Mouse (Mus musculus) liver, embryonic 12.5 days (tissue): ENCODE results near the gene Zfp658. TPM values are rescaled to one million over a fixed set of nuclear protein-coding genes. Genes with fewer than 3 reads are reported as not detected.

Experiments
- ATAC-seq: fragments of 200-750 bp; cut with Nextera tagmentation; 2 replicates; pipeline ENCODE4 v1.8.0; 2017; ENCODE audit warnings: moderate number of reproducible peaks, mild to moderate bottlenecking, moderate library complexity
- H3K27ac ChIP-seq: fragments of 300-500 bp; sonication (generic); 2 replicates; pipeline ENCODE4 v1.5.1; 2016; ENCODE audit warnings: mild to moderate bottlenecking
- H3K27me3 ChIP-seq: fragments of 300-500 bp; sonication (generic); replicated peaks from 2 replicates; pipeline ENCODE4 v1.6.1; 2016; ENCODE audit warnings: mild to moderate bottlenecking, moderate library complexity
- H3K36me3 ChIP-seq: fragments of 300-500 bp; sonication (generic); 2 replicates; pipeline ENCODE4 v1.6.1; 2016; ENCODE audit warnings: mild to moderate bottlenecking, moderate library complexity
- H3K4me1 ChIP-seq: fragments of 300-500 bp; sonication (generic); 2 replicates; pipeline ENCODE4 v1.6.1; 2016
- H3K4me2 ChIP-seq: fragments of 300-500 bp; sonication (generic); 2 replicates; pipeline ENCODE4 v1.6.1; 2016; ENCODE audit warnings: mild to moderate bottlenecking, moderate library complexity
- H3K4me3 ChIP-seq: fragments of 300-500 bp; sonication (generic); 2 replicates; pipeline ENCODE4 v1.5.1; 2016; ENCODE audit warnings: mild to moderate bottlenecking, moderate library complexity
- H3K9ac ChIP-seq: fragments of 300-500 bp; sonication (generic); 2 replicates; pipeline ENCODE4 v1.6.1; 2016; ENCODE audit warnings: mild to moderate bottlenecking, moderate library complexity
- H3K9me3 ChIP-seq: fragments of 300-500 bp; sonication (generic); replicated peaks from 2 replicates; pipeline ENCODE4 v1.6.1; 2016; ENCODE audit warnings: mild to moderate bottlenecking, moderate library complexity
- WGBS: fragments of 180-500 bp; shearing (Covaris S2); methylation state at CpG from one replicate; pipeline ENCODE4 v1.1.7; 2016; ENCODE audit not compliant: insufficient replicate concordance; 5-methylcytosine and 5-hydroxymethylcytosine counted together
- polyA plus RNA-seq: library from polyadenylated mRNA; unstranded; fragments of >200 nt; fragmentation: Nextera tagmentation; extraction: Ambion mirVana; gene quantifications from 2 replicates; pipeline ENCODE4 v1.2.1, GENCODE M21; 2016

The Zfp658 gene
- polyA plus RNA-seq, 1 experiment from 2014 or later = 0.46 TPM

GRCm38 (mm10) chr7:43547666-43548065, 14.4 kb upstream of the Zfp658 start:
- no peak overlapping the region for H3K4me3 ChIP-seq
- H3K4me1 ChIP-seq = no peaks in the 10 kb centered on the region
- no peak overlapping the region for H3K27ac ChIP-seq
- WGBS = 28% methylated on average over 5 of the region's 5 CpGs
- no peak overlapping the region for H3K9ac ChIP-seq
- H3K27me3 ChIP-seq = no peaks in the 10 kb centered on the region
- H3K9me3 ChIP-seq = no peaks in the 10 kb centered on the region
- no peaks in the 10 kb centered on the region for H3K36me3 ChIP-seq
- no peak overlapping the region for H3K4me2 ChIP-seq
- no peak for ATAC-seq

GRCm38 (mm10) chr7:43548206-43548605, 13.8 kb upstream of the Zfp658 start:
- no peaks in the 10 kb centered on the region for H3K27me3 ChIP-seq
- H3K9me3 ChIP-seq = no peaks in the 10 kb centered on the region
- H3K36me3 ChIP-seq = no peaks in the 10 kb centered on the region
- no peak for ATAC-seq
- H3K27ac ChIP-seq = no peak overlapping the region
- no peaks in the 10 kb centered on the region for H3K4me1 ChIP-seq
- WGBS = 59% methylated on average over 4 of the region's 4 CpGs
- no peak overlapping the region for H3K9ac ChIP-seq
- H3K4me3 ChIP-seq = no peak overlapping the region
- no peak overlapping the region for H3K4me2 ChIP-seq

- no peaks in the 10 kb centered on the region for H3K9me3 ChIP-seq
- ATAC-seq = no peak
- no peaks in the 10 kb centered on the region for H3K27me3 ChIP-seq
- H3K4me2 ChIP-seq = no peak overlapping the region
- WGBS = 31% methylated on average over 4 of the region's 4 CpGs
- H3K4me3 ChIP-seq = no peak overlapping the region
- 0 out of 2 replicates have a peak overlapping the region, but pooled peaks have one; percentile 14 for H3K27ac ChIP-seq
- H3K9ac ChIP-seq = no peak overlapping the region
- H3K4me1 ChIP-seq = no peaks in the 10 kb centered on the region
- no peaks in the 10 kb centered on the region for H3K36me3 ChIP-seq
Measured at GRCm38 (mm10) chr7:43553153-43553552, 8.9 kb upstream of the Zfp658 start.

GRCm38 (mm10) chr7:43554550-43554949, 7.5 kb upstream of the Zfp658 start:
- Histone ChIP-seq H3K27me3 (no peaks in the 10 kb centered on the region), H3K4me2 (no peak overlapping the region), H3K4me1 (no peaks in the 10 kb centered on the region), H3K27ac (no peak overlapping the region), H3K4me3 (no peak overlapping the region), H3K36me3 (no peaks in the 10 kb centered on the region), H3K9ac (no peak overlapping the region), H3K9me3 (no peaks in the 10 kb centered on the region)
- no peak for ATAC-seq
- WGBS = 10% methylated on average over 3 of the region's 3 CpGs

GRCm38 (mm10) chr7:43555351-43555750, 6.7 kb upstream of the Zfp658 start:
- no peaks in the 10 kb centered on the region for H3K36me3 ChIP-seq
- H3K9me3 ChIP-seq = no peaks in the 10 kb centered on the region
- no peak overlapping the region for H3K9ac ChIP-seq
- no peak overlapping the region for H3K27ac ChIP-seq
- no peak for ATAC-seq
- no peaks in the 10 kb centered on the region for H3K4me1 ChIP-seq
- H3K4me3 ChIP-seq = no peak overlapping the region
- H3K27me3 ChIP-seq = no peaks in the 10 kb centered on the region
- WGBS = 65% methylated on average over 5 of the region's 5 CpGs
- no peak overlapping the region for H3K4me2 ChIP-seq

GRCm38 (mm10) chr7:43556901-43557300, 5.2 kb upstream of the Zfp658 start:
- Histone ChIP-seq H3K9me3 (no peaks in the 10 kb centered on the region), H3K9ac (no peak overlapping the region), H3K4me1 (no peaks in the 10 kb centered on the region), H3K36me3 (no peaks in the 10 kb centered on the region), H3K27me3 (0 out of 2 replicates have a peak, but pooled peaks cover 4% of the 10 kb centered on the region), H3K4me3 (no peak overlapping the region), H3K27ac (no peak overlapping the region), H3K4me2 (no peak overlapping the region)
- ATAC-seq = no peak
- WGBS = 57% methylated on average over 1 of the region's 1 CpGs

- WGBS = 2% methylated on average over 10 of the region's 10 CpGs
Measured at GRCm38 (mm10) chr7:43562651-43563070, 605 bp downstream of the Zfp658 start.

GRCm38 (mm10) chr7:43563300-43563699, 1.2 kb downstream of the Zfp658 start:
- H3K4me2 ChIP-seq = peak overlapping the region; percentile 73; the same call in 1 of the 2 replicates
- H3K36me3 ChIP-seq = no peaks in the 10 kb centered on the region; the same call in 1 of the 2 replicates
- 38% methylated on average over 6 of the region's 6 CpGs for WGBS
- no peaks in the 10 kb centered on the region for H3K9me3 ChIP-seq
- no peaks in the 10 kb centered on the region for H3K4me1 ChIP-seq
- 0 out of 2 replicates have a peak, but pooled peaks cover 4% of the 10 kb centered on the region for H3K27me3 ChIP-seq
- no peak overlapping the region for H3K27ac ChIP-seq
- 0 out of 2 replicates have a peak overlapping the region, but pooled peaks have one; percentile 58 for H3K4me3 ChIP-seq
- H3K9ac ChIP-seq = no peak overlapping the region
- no peak for ATAC-seq

More at GRCm38 (mm10) chr7:43562651-43563070, 605 bp downstream of the Zfp658 start:
- H3K27me3 ChIP-seq = 0 out of 2 replicates have a peak, but pooled peaks cover 4% of the 10 kb centered on the region
- no peaks in the 10 kb centered on the region for H3K9me3 ChIP-seq
- H3K9ac ChIP-seq = peak overlapping the region; percentile 54
- no peak for ATAC-seq
- H3K4me1 ChIP-seq = no peaks in the 10 kb centered on the region
- H3K4me2 ChIP-seq = peak overlapping the region; percentile 73
- peak overlapping the region; percentile 58 for H3K4me3 ChIP-seq
- no peaks in the 10 kb centered on the region; the same call in 1 of the 2 replicates for H3K36me3 ChIP-seq
- H3K27ac ChIP-seq = no peak overlapping the region

GRCm38 (mm10) chr7:43571216-43571615, 9.2 kb downstream of the Zfp658 start:
- no peak for ATAC-seq
- Histone ChIP-seq H3K4me3 (no peak overlapping the region), H3K27me3 (no peaks in the 10 kb centered on the region), H3K27ac (no peak overlapping the region), H3K4me1 (no peaks in the 10 kb centered on the region), H3K9me3 (no peaks in the 10 kb centered on the region), H3K4me2 (no peak overlapping the region), H3K9ac (no peak overlapping the region), H3K36me3 (peaks cover 14% of the 10 kb centered on the region)
- WGBS = 69% methylated on average over 2 of the region's 2 CpGs

- Histone ChIP-seq H3K4me1 (peaks cover 17% of the 10 kb centered on the region), H3K4me3 (peak within 1 kb of the TSS; percentile 75), H3K36me3 (peaks cover 12% of the 10 kb centered on the region), H3K27me3 (no peaks in the 10 kb centered on the region), H3K27ac (peak within 1 kb of the TSS; percentile 78), H3K9me3 (no peaks in the 10 kb centered on the region), H3K4me2 (peak within 1 kb of the TSS; percentile 88), H3K9ac (peak within 1 kb of the TSS; percentile 70)
- ATAC-seq = peak; percentile 91
- WGBS = under 1% methylated on average over 37 of the region's 37 CpGs
Measured at GRCm38 (mm10) chr7:43579440-43580171, 17.6 kb downstream of the Zfp658 start, which contains the start of gene Zfp719. Gene Zfp719 (plus strand): TSS chr7:43579610.

- ATAC-seq = no peak
- H3K9me3 ChIP-seq = no peaks in the 10 kb centered on the region
- peaks cover 19% of the 10 kb centered on the region for H3K36me3 ChIP-seq
- H3K9ac ChIP-seq = peak overlapping the region; percentile 70
- peak overlapping the region; percentile 88 for H3K4me2 ChIP-seq
- H3K4me3 ChIP-seq = peak overlapping the region; percentile 75
- no peak overlapping the region for H3K27ac ChIP-seq
- WGBS = 77% methylated on average over 5 of the region's 5 CpGs
- no peaks in the 10 kb centered on the region for H3K27me3 ChIP-seq
- peaks cover 17% of the 10 kb centered on the region for H3K4me1 ChIP-seq
Measured at GRCm38 (mm10) chr7:43580526-43580925, 18.5 kb downstream of the Zfp658 start.

- no peaks in the 10 kb centered on the region for H3K9me3 ChIP-seq
Measured at GRCm38 (mm10) chr7:43584790-43585189, 22.7 kb downstream of the Zfp658 start.

More at GRCm38 (mm10) chr7:43584790-43585189, 22.7 kb downstream of the Zfp658 start:
- ATAC-seq = no peak
- no peak overlapping the region for H3K27ac ChIP-seq
- H3K4me1 ChIP-seq = peaks cover 17% of the 10 kb centered on the region
- no peak overlapping the region for H3K4me3 ChIP-seq
- no peak overlapping the region for H3K9ac ChIP-seq
- H3K27me3 ChIP-seq = no peaks in the 10 kb centered on the region
- WGBS = 77% methylated on average over 5 of the region's 5 CpGs
- H3K36me3 ChIP-seq = peaks cover 61% of the 10 kb centered on the region
- no peak overlapping the region for H3K4me2 ChIP-seq
